Mouse (Mus musculus) lung, postnatal 14 days (tissue): ENCODE data around the gene Adgrg5.
A peak's percentile ranks its signal among the peaks of the same experiment; 100 is the strongest.

ENCODE experiments used
- DNase-seq: peaks from one replicate; pipeline ENCODE4 v3.0.0; 2021

Gene Adgrg5

GRCm38 (mm10) chr8:94923405-94923804, at the start of gene Adgrg5:
Gene Adgrg5, plus strand, starts transcription at chr8:94923694.
- DNase-seq, result no peak

GRCm38 (mm10) chr8:94874358-94874757, 49.1 kb upstream of the Adgrg5 start:
- DNase-seq, result peak; percentile 82

GRCm38 (mm10) chr8:94875096-94875870, 48.2 kb upstream of the Adgrg5 start:
- peak; percentile 42 for DNase-seq

GRCm38 (mm10) chr8:94875871-94876150, 47.7 kb upstream of the Adgrg5 start:
- DNase-seq, result no peak

- peak; percentile 96 for DNase-seq
These were observed 47.2 kb upstream of the Adgrg5 start, which contains the start of gene Dok4 for GRCm38 (mm10) chr8:94876197-94876730. Gene Dok4, minus strand, starts transcription at chr8:94876330.

GRCm38 (mm10) chr8:94876820-94877219, 46.7 kb upstream of the Adgrg5 start:
- DNase-seq, result no peak

- no peak for DNase-seq
These were observed 42.8 kb upstream of the Adgrg5 start for GRCm38 (mm10) chr8:94880742-94881141.

- DNase-seq, result no peak
These were observed 35.0 kb upstream of the Adgrg5 start for GRCm38 (mm10) chr8:94888383-94889036.

GRCm38 (mm10) chr8:94892917-94893316, 30.6 kb upstream of the Adgrg5 start:
- no peak for DNase-seq

- peak; percentile 63 for DNase-seq
These were observed 24.2 kb upstream of the Adgrg5 start for GRCm38 (mm10) chr8:94899262-94899661.

- no peak for DNase-seq
These were observed 22.9 kb upstream of the Adgrg5 start for GRCm38 (mm10) chr8:94900617-94901016.

- no peak for DNase-seq
These were observed 22.5 kb upstream of the Adgrg5 start for GRCm38 (mm10) chr8:94901031-94901430.

- no peak for DNase-seq
These were observed 19.8 kb upstream of the Adgrg5 start for GRCm38 (mm10) chr8:94903709-94904108.

GRCm38 (mm10) chr8:94904450-94905175, 18.9 kb upstream of the Adgrg5 start:
- DNase-seq, result peak; percentile 92

- DNase-seq, result no peak
These were observed 15.7 kb upstream of the Adgrg5 start for GRCm38 (mm10) chr8:94907591-94908300.

GRCm38 (mm10) chr8:94908847-94909246, 14.6 kb upstream of the Adgrg5 start:
- DNase-seq, result peak; percentile 91

- DNase-seq, result peak; percentile 79
These were observed 10.3 kb upstream of the Adgrg5 start for GRCm38 (mm10) chr8:94913061-94913660.

GRCm38 (mm10) chr8:94914256-94914655, 9.2 kb upstream of the Adgrg5 start:
- DNase-seq, result no peak

- DNase-seq, result peak; percentile 52
These were observed 8.8 kb upstream of the Adgrg5 start for GRCm38 (mm10) chr8:94914701-94915101.

- no peak for DNase-seq
These were observed 7.1 kb upstream of the Adgrg5 start for GRCm38 (mm10) chr8:94916311-94916959.

- DNase-seq, result no peak
These were observed 6.6 kb upstream of the Adgrg5 start for GRCm38 (mm10) chr8:94916960-94917324.

- peak; percentile 96 for DNase-seq
These were observed 6.1 kb upstream of the Adgrg5 start for GRCm38 (mm10) chr8:94917352-94917751.
